Mouse (Mus musculus): ENCODE measurements around the gene Zfp945. TPM values are rescaled to one million over a fixed set of nuclear protein-coding genes. Genes with fewer than 3 reads are reported as not detected.
"Not testable (repeated sequence)": the region's sequence is repeated elsewhere in the genome, so short reads cannot be mapped to it uniquely, and the experiment has no call there.

Gene Zfp945
- 0.13 TPM in 1 of 2 replicates, not detected in the other for polyA plus RNA-seq (2012; ENCODE audit: insufficient read depth, low replicate concordance)

- H3K27me3 ChIP-seq (replicated peaks), result no peaks in the 10 kb centered on the region
- TF ChIP-seq FLI1 (IDR thresholded peaks at IDR 0.05; ENCODE audit: low read length) (no peak), GATA1 (IDR thresholded peaks at IDR 0.05; ENCODE audit: borderline replicate concordance, low read length) (no peak)
- H3K36me3 ChIP-seq (replicated peaks; ENCODE audit: low read length), result peaks cover 24% of the 10 kb centered on the region
- peaks cover 15% of the 10 kb centered on the region for H3K4me1 ChIP-seq
- peak within 1 kb of the TSS; percentile 92 for H3K4me3 ChIP-seq (replicated peaks)
- no peaks in the 10 kb centered on the region for H3K9me3 ChIP-seq
Measured at GRCm38 (mm10) chr17:22866845-22867481, at the start of gene Zfp945. Gene Zfp945, minus strand, starts transcription at chr17:22867134.

- Histone ChIP-seq H3K27me3 (replicated peaks) (no peaks in the 10 kb centered on the region), H3K36me3 (replicated peaks; ENCODE audit: low read length) (no peaks in the 10 kb centered on the region), H3K9me3 (peaks cover 7% of the 10 kb centered on the region), H3K4me3 (replicated peaks) (no peak overlapping the region), H3K4me1 (no peaks in the 10 kb centered on the region)
- no peak for TF ChIP-seq FLI1 (IDR thresholded peaks at IDR 0.05; ENCODE audit: low read length)
- TF ChIP-seq GATA1 (IDR thresholded peaks at IDR 0.05; ENCODE audit: borderline replicate concordance, low read length), result no peak
Measured at GRCm38 (mm10) chr17:22888302-22888701, 21.4 kb upstream of the Zfp945 start.

GRCm38 (mm10) chr17:22884059-22884698 is 17.2 kb upstream of the Zfp945 start:
- H3K4me3 ChIP-seq (replicated peaks), result no peak overlapping the region
- TF ChIP-seq FLI1 (IDR thresholded peaks at IDR 0.05; ENCODE audit: low read length) (no peak), GATA1 (IDR thresholded peaks at IDR 0.05; ENCODE audit: borderline replicate concordance, low read length) (no peak)
- no peaks in the 10 kb centered on the region for H3K4me1 ChIP-seq
- 0 out of 2 replicates have a peak, but pooled peaks cover 3% of the 10 kb centered on the region for H3K9me3 ChIP-seq
- no peaks in the 10 kb centered on the region for H3K27me3 ChIP-seq (replicated peaks)
- no peaks in the 10 kb centered on the region for H3K36me3 ChIP-seq (replicated peaks; ENCODE audit: low read length)

- H3K36me3 ChIP-seq (replicated peaks; ENCODE audit: low read length), result no peaks in the 10 kb centered on the region
- H3K4me3 ChIP-seq (replicated peaks), result no peak overlapping the region
- TF ChIP-seq FLI1 (IDR thresholded peaks at IDR 0.05; ENCODE audit: low read length) (no peak), GATA1 (IDR thresholded peaks at IDR 0.05; ENCODE audit: borderline replicate concordance, low read length) (no peak)
- H3K4me1 ChIP-seq, result no peaks in the 10 kb centered on the region
- no peaks in the 10 kb centered on the region for H3K27me3 ChIP-seq (replicated peaks)
- peaks cover 9% of the 10 kb centered on the region for H3K9me3 ChIP-seq
Measured at GRCm38 (mm10) chr17:22877427-22878307, 10.7 kb upstream of the Zfp945 start.

- H3K36me3 ChIP-seq (replicated peaks; ENCODE audit: low read length), result no peaks in the 10 kb centered on the region
- no peak for TF ChIP-seq FLI1 (IDR thresholded peaks at IDR 0.05; ENCODE audit: low read length)
- no peak for TF ChIP-seq GATA1 (IDR thresholded peaks at IDR 0.05; ENCODE audit: borderline replicate concordance, low read length)
- H3K9me3 ChIP-seq, result peaks cover 9% of the 10 kb centered on the region
- H3K27me3 ChIP-seq (replicated peaks), result no peaks in the 10 kb centered on the region
- no peaks in the 10 kb centered on the region for H3K4me1 ChIP-seq
- H3K4me3 ChIP-seq (replicated peaks), result no peak overlapping the region
Measured at GRCm38 (mm10) chr17:22876316-22876715, 9.4 kb upstream of the Zfp945 start.

- not testable (repeated sequence) for H3K36me3 ChIP-seq (replicated peaks; ENCODE audit: low read length)
Measured at GRCm38 (mm10) chr17:22875549-22875948, 8.6 kb upstream of the Zfp945 start.

GRCm38 (mm10) chr17:22866421-22866844 is 501 bp downstream of the Zfp945 start:
- peaks cover 15% of the 10 kb centered on the region for H3K4me1 ChIP-seq

More at GRCm38 (mm10) chr17:22875549-22875948, 8.6 kb upstream of the Zfp945 start:
- H3K4me3 ChIP-seq (replicated peaks); H3K4me1 ChIP-seq; H3K9me3 ChIP-seq; H3K27me3 ChIP-seq (replicated peaks): not testable (repeated sequence)

GRCm38 (mm10) chr17:22821166-22821565 is 45.8 kb downstream of the Zfp945 start:
- peaks cover 5% of the 10 kb centered on the region; the same call in 1 of the 2 replicates for H3K4me1 ChIP-seq
- no peaks in the 10 kb centered on the region for H3K36me3 ChIP-seq (replicated peaks; ENCODE audit: low read length)
- no peaks in the 10 kb centered on the region for H3K27me3 ChIP-seq (replicated peaks)
- H3K4me3 ChIP-seq (replicated peaks), result no peak overlapping the region
- H3K9me3 ChIP-seq, result no peaks in the 10 kb centered on the region
- TF ChIP-seq GATA1 (IDR thresholded peaks at IDR 0.05; ENCODE audit: borderline replicate concordance, low read length) (no peak), FLI1 (IDR thresholded peaks at IDR 0.05; ENCODE audit: low read length) (no peak)

More at GRCm38 (mm10) chr17:22866421-22866844, 501 bp downstream of the Zfp945 start:
- Histone ChIP-seq H3K4me3 (replicated peaks) (peak overlapping the region; percentile 92), H3K27me3 (replicated peaks) (no peaks in the 10 kb centered on the region), H3K36me3 (replicated peaks; ENCODE audit: low read length) (peaks cover 28% of the 10 kb centered on the region), H3K9me3 (no peaks in the 10 kb centered on the region)
- TF ChIP-seq GATA1 (IDR thresholded peaks at IDR 0.05; ENCODE audit: borderline replicate concordance, low read length), result no peak
- TF ChIP-seq FLI1 (IDR thresholded peaks at IDR 0.05; ENCODE audit: low read length), result no peak

GRCm38 (mm10) chr17:22818199-22818595 is 48.7 kb downstream of the Zfp945 start:
- TF ChIP-seq GATA1 (IDR thresholded peaks at IDR 0.05; ENCODE audit: borderline replicate concordance, low read length) (no peak), FLI1 (IDR thresholded peaks at IDR 0.05; ENCODE audit: low read length) (no peak)
- H3K9me3 ChIP-seq, result no peaks in the 10 kb centered on the region

More at GRCm38 (mm10) chr17:22818199-22818595, 48.7 kb downstream of the Zfp945 start:
- peaks cover 9% of the 10 kb centered on the region for H3K36me3 ChIP-seq (replicated peaks; ENCODE audit: low read length)
- H3K4me1 ChIP-seq, result peaks cover 7% of the 10 kb centered on the region; the same call in 1 of the 2 replicates
- peak overlapping the region; percentile 92 for H3K4me3 ChIP-seq (replicated peaks)
- no peaks in the 10 kb centered on the region for H3K27me3 ChIP-seq (replicated peaks)
